Mouse (Mus musculus) inflammation-experienced regulatory T-cells, adult 16 weeks (primary cell): Measurements from ENCODE around the gene Clint1. TPM values are rescaled to one million over a fixed set of nuclear protein-coding genes. Genes with fewer than 3 reads are reported as not detected.

Experiments used
- polyA plus RNA-seq: library from polyadenylated mRNA; unstranded; fragments of 100-300 nt; shearing (Covaris generic); gene quantifications from one replicate; pipeline ENCODE4 v1.2.1, GENCODE M21; 2017

Gene Clint1
- 50.7 TPM for polyA plus RNA-seq

DNA sequence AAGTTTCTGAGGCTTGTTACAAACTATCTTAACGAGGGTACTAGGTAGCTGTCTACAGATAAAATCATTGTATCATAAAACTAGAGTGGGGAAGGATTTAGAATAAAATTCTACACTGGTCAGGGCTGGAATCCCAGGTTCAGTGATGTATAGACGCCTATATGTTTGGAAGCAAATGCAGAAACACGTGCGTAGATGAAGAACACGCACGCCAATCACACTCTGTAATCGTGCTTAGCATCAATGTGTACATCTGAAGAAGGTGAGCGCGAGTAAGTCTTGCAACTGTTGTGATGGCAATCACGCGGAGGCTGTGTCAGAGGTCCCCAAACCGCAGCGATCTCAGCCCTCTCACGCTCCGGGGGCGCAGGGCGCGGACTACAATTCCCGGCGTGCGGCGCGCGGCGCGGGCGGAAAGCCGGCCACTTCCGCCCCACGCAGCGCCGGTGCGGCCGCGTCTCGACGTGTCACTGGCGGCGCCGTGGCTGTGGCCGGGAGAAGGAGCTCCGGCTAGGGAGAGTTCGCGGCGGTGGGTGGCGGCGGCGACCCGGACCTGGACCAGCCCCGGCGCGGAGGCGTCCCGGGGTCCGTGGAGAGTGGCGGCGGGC, at the start of gene Clint1:
Clint1 (plus strand) TSS at position 536 of the 608 bp plus-strand sequence.

DNA sequence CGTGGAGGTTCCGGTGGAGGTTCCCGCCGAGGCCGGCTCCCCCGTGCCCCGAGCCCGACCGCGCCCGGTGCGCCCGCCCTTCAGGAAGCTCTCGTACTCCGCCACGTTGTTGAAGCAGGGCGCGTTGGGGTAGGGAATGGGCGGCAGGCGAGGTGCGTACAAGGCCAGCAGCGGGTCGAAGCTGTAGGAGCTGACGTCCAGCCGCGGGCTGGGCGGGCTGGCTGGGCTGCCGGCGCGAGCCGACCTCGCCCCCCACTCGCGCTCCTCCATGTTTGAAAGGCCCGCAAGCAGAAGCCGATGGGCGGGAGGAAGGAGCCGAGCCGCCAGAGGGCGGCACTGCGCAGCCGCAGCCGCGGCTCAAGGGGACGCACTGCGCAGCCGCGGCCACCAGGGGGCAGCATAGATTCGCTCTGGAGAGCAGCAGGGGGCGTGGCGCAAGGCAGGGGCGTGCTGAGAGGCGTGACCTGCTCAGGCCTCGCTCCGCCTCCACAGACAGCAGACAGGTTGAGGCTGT, 92.8 kb downstream of the Clint1 start, which contains the start of gene Lsm11:
Lsm11 (minus strand) TSS at position 293 of the 514 bp plus-strand sequence.

DNA sequence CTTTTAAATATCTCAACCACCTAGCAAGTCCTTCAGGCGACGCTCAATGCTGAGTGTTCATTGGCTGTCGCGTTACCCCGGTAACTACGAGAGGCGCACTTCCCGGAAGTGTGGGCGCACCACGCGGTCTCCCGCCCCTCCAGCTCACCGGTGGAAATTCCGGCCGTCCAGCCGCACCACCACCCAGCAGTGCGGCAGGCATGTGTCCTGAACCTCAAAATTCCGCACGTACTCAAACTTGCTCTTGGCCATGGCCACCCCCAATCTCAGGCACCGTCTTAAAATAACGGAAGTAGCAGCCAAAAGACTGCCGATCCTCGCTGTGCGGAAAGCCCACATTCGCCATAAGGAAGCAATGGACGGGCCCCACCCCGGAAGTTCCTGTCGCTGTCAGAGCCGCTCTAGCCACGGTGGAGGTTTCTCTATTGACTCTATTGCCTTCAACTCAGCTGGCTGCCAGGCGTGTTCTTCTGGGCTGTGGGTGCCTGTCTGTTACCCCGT, 103.3 kb downstream of the Clint1 start, which contains the start of gene Thg1l:
Thg1l (minus strand) TSS at position 368 of the 501 bp plus-strand sequence.

Other genes starting within 250 kb of the Clint1 start
- 2.7 TPM for gene Lsm11, start 92.9 kb downstream of the Clint1 start, polyA plus RNA-seq
- 6.6 TPM for gene Thg1l, start 103.4 kb downstream of the Clint1 start, polyA plus RNA-seq
- gene Sox30, start 128.3 kb downstream of the Clint1 start, polyA plus RNA-seq = not detected
- 8.0 TPM for gene Gm12166, start 200.3 kb downstream of the Clint1 start, polyA plus RNA-seq
- 61.0 TPM for gene Adam19, start 203.9 kb downstream of the Clint1 start, polyA plus RNA-seq